Mouse (Mus musculus) hindbrain, postnatal 0 days (tissue): ENCODE measurements around the gene Epb41. TPM values are rescaled to one million over a fixed set of nuclear protein-coding genes. Genes with fewer than 3 reads are reported as not detected.

Experiments
- ATAC-seq: fragments of 200-750 bp; cut with Nextera tagmentation; 2 replicates; pipeline ENCODE4 v1.8.0; 2017; ENCODE audit warnings: mild to moderate bottlenecking, moderate TSS enrichment, moderate library complexity
- DNase-seq: peaks from one replicate; pipeline ENCODE4 v3.0.0-alpha.2; 2015; ENCODE audit warnings: low spot score
- H3K27ac ChIP-seq: fragments of 300-500 bp; sonication (generic); 2 replicates; pipeline ENCODE4 v1.5.1; 2014; ENCODE audit warnings: mild to moderate bottlenecking
- H3K27me3 ChIP-seq: fragments of 300-500 bp; sonication (generic); 2 replicates; pipeline ENCODE4 v1.6.1; 2014; ENCODE audit warnings: low read length, mixed read lengths; ENCODE audit not compliant: insufficient read depth
- H3K36me3 ChIP-seq: fragments of 300-500 bp; sonication (generic); 2 replicates; pipeline ENCODE4 v1.6.1; 2014; ENCODE audit warnings: low read length, mixed read lengths; ENCODE audit not compliant: insufficient read depth
- H3K4me1 ChIP-seq: fragments of 300-500 bp; sonication (generic); 2 replicates; pipeline ENCODE4 v1.6.1; 2014; ENCODE audit warnings: antibody characterized with exemption, low read length, mixed read lengths; ENCODE audit not compliant: insufficient read depth
- H3K4me2 ChIP-seq: fragments of 300-500 bp; sonication (generic); 2 replicates; pipeline ENCODE4 v1.6.1; 2014; ENCODE audit warnings: low read depth, mild to moderate bottlenecking, low read length, moderate library complexity, mixed read lengths
- H3K4me3 ChIP-seq: fragments of 300-500 bp; sonication (generic); 2 replicates; pipeline ENCODE4 v1.5.1; 2014; ENCODE audit warnings: low read length
- H3K9ac ChIP-seq: fragments of 300-500 bp; sonication (generic); replicated peaks from 2 replicates; pipeline ENCODE4 v1.6.1; 2014; ENCODE audit warnings: mild to moderate bottlenecking, low read length, moderate library complexity, mixed read lengths
- H3K9me3 ChIP-seq: fragments of 300-500 bp; sonication (generic); 2 replicates; pipeline ENCODE4 v1.6.1; 2016; ENCODE audit warnings: low read length, mixed read lengths
- CTCF ChIP-seq: IDR thresholded peaks from 2 replicates; pipeline ENCODE4 v1.5.1; 2016; ENCODE audit warnings: antibody characterized with exemption, control low read depth, low read depth
- WGBS: fragments of 180-500 bp; shearing (Covaris S2); extraction: QIAGEN DNeasy Blood & Tissue Kit; methylation state at CpG from one replicate; pipeline ENCODE4 v1.1.7; 2014; 5-methylcytosine and 5-hydroxymethylcytosine counted together
- polyA plus RNA-seq: library from polyadenylated mRNA; unstranded; fragments of >200 nt; fragmentation: Nextera tagmentation; extraction: Ambion mirVana; gene quantifications from 2 replicates; pipeline ENCODE4 v1.2.1, GENCODE M21; 2015
- total RNA-seq: library from RNA; depleted of rRNA; stranded (reverse); fragments of >200 nt; gene quantifications from 2 replicates; pipeline ENCODE4 v1.2.3, GENCODE M21; 2014

The Epb41 gene
- total and polyA plus RNA-seq, 2 experiments from 2014 or later, result 33.3 to 69.7 TPM

- DNase-seq (peak; percentile 98), ATAC-seq (peak; percentile 99)
- H3K36me3 ChIP-seq, result no peaks in the 10 kb centered on the region
- peak overlapping the region; percentile 96 for H3K27ac ChIP-seq
- peak overlapping the region; percentile 96 for H3K4me3 ChIP-seq
- 0% methylated on average over 22 of the region's 46 CpGs for WGBS
- H3K9me3 ChIP-seq, result no peaks in the 10 kb centered on the region
- no peaks in the 10 kb centered on the region for H3K27me3 ChIP-seq
- no peak for TF ChIP-seq CTCF
- H3K9ac ChIP-seq, result peak overlapping the region; percentile 97
- H3K4me2 ChIP-seq, result peak overlapping the region; percentile 84
- no peaks in the 10 kb centered on the region for H3K4me1 ChIP-seq
These were observed 26.1 kb downstream of the Epb41 start for GRCm38 (mm10) chr4:132048995-132049404.

GRCm38 (mm10) chr4:132048011-132048991 lies 26.8 kb downstream of the Epb41 start:
- peak; percentile 74 for DNase-seq
- no peaks in the 10 kb centered on the region for H3K4me1 ChIP-seq
- peak overlapping the region; percentile 96 for H3K4me3 ChIP-seq
- peak; percentile 14; the same call in 1 of the 2 replicates for ATAC-seq
- H3K27me3 ChIP-seq, result no peaks in the 10 kb centered on the region
- no peaks in the 10 kb centered on the region for H3K36me3 ChIP-seq
- no peak for TF ChIP-seq CTCF
- H3K27ac ChIP-seq, result peak overlapping the region; percentile 96
- H3K9me3 ChIP-seq, result no peaks in the 10 kb centered on the region
- WGBS, result under 1% methylated on average over 63 of the region's 95 CpGs
- peak overlapping the region; percentile 84 for H3K4me2 ChIP-seq
- peak overlapping the region; percentile 97 for H3K9ac ChIP-seq

GRCm38 (mm10) chr4:132043726-132044125 lies 31.4 kb downstream of the Epb41 start:
- WGBS, result 82% methylated on average over 3 of the region's 3 CpGs
- no peak for TF ChIP-seq CTCF
- DNase-seq (no peak), ATAC-seq (no peak)
- Histone ChIP-seq H3K9me3 (no peaks in the 10 kb centered on the region), H3K4me2 (no peak overlapping the region), H3K9ac (no peak overlapping the region), H3K27ac (no peak overlapping the region), H3K4me3 (no peak overlapping the region), H3K4me1 (no peaks in the 10 kb centered on the region; the same call in 1 of the 2 replicates), H3K36me3 (no peaks in the 10 kb centered on the region), H3K27me3 (no peaks in the 10 kb centered on the region)

GRCm38 (mm10) chr4:132041471-132042332 lies 33.4 kb downstream of the Epb41 start:
- no peak for ATAC-seq
- Histone ChIP-seq H3K36me3 (no peaks in the 10 kb centered on the region), H3K4me3 (no peak overlapping the region), H3K9me3 (no peaks in the 10 kb centered on the region), H3K4me1 (no peaks in the 10 kb centered on the region; the same call in 1 of the 2 replicates), H3K27ac (no peak overlapping the region), H3K9ac (no peak overlapping the region), H3K4me2 (no peak overlapping the region), H3K27me3 (no peaks in the 10 kb centered on the region)
- TF ChIP-seq CTCF, result no peak
- DNase-seq, result no peak
- 72% methylated on average over 6 of the region's 6 CpGs for WGBS

- TF ChIP-seq CTCF, result no peak
- Histone ChIP-seq H3K27me3 (no peaks in the 10 kb centered on the region), H3K4me3 (no peak overlapping the region), H3K4me1 (no peaks in the 10 kb centered on the region; the same call in 1 of the 2 replicates), H3K36me3 (no peaks in the 10 kb centered on the region), H3K27ac (peak overlapping the region; percentile 15; the same call in 1 of the 2 replicates), H3K9ac (no peak overlapping the region), H3K9me3 (no peaks in the 10 kb centered on the region), H3K4me2 (no peak overlapping the region)
- 89% methylated on average over 8 of the region's 8 CpGs for WGBS
- DNase-seq (no peak), ATAC-seq (no peak)
These were observed 35.0 kb downstream of the Epb41 start for GRCm38 (mm10) chr4:132039975-132040645.

- Histone ChIP-seq H3K4me2 (no peak overlapping the region), H3K9me3 (no peaks in the 10 kb centered on the region), H3K36me3 (no peaks in the 10 kb centered on the region), H3K4me3 (no peak overlapping the region), H3K27me3 (no peaks in the 10 kb centered on the region), H3K9ac (no peak overlapping the region), H3K4me1 (no peaks in the 10 kb centered on the region; the same call in 1 of the 2 replicates), H3K27ac (peak overlapping the region; percentile 15; the same call in 1 of the 2 replicates)
- TF ChIP-seq CTCF, result no peak
- ATAC-seq (no peak), DNase-seq (no peak)
- 94% methylated on average over 2 of the region's 2 CpGs for WGBS
These were observed 35.6 kb downstream of the Epb41 start for GRCm38 (mm10) chr4:132039521-132039920.
